Mouse (Mus musculus): ENCODE measurements around the gene Nkx2-4.

DNA sequence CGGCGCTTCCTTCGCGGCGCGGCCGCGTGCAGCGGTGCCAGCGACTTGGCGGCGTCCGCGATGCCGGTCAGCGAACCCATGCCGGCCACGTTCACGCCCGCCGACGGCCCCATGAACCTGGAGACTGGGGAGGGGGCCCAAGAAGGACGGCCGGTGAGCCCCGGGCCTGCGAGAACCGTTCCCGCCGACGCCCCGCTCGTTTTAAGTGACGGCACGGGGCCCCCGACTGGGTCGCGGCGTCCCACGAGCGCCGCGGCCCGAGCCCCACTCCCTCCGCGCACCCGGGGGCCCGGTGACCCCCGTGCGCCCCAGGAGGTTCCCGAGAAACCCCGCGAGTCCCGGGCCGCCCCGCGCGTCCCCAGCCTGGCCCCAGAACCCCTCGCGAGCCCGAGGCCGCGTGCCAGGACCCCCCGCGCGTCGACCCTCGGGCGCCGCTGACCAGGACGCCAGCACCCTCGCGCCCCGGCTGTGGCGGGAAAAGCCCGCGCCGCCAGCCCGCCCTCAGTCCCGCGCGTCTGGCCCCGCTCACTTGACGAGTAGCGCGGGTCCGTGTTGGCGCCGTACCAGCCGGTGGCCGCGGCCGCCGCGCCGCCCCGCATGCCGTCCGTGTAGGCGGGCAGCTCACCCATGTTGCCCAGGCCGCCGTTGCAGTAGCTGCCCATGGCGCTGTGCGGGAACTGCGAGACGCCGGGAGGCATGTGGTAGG is 726 bp downstream of the Nkx2-4 start:
- TF ChIP-seq POLR2A (IDR thresholded peaks at IDR 0.05; ENCODE audit: borderline replicate concordance, extremely low read depth, insufficient read depth, insufficient read length, poor library complexity, severe bottlenecking), result no peak
- TF ChIP-seq CTCF (IDR thresholded peaks at IDR 0.05; ENCODE audit: borderline replicate concordance, extremely low read depth, insufficient read depth, insufficient read length), result no peak
